Mouse (Mus musculus) stomach, embryonic 16.5 days (tissue): ENCODE measurements at regions not wholly inside any gene's neighbourhood (a gene's known extent, or its start where the extent isn't known, plus 50 kb on each side); places are given as distances from the start of the nearest gene placed in this dataset.

ENCODE experiments used
- ATAC-seq: fragments of 200-750 bp; cut with Nextera tagmentation; 2 replicates; pipeline ENCODE4 v1.8.0; 2017; ENCODE audit warnings: moderate number of reproducible peaks, moderate TSS enrichment; ENCODE audit not compliant: insufficient read depth, low FRiP score
- H3K27ac ChIP-seq: fragments of 300-500 bp; sonication (generic); 2 replicates; pipeline ENCODE4 v1.5.1; 2014; ENCODE audit warnings: low read length
- H3K27me3 ChIP-seq: fragments of 300-500 bp; sonication (generic); 2 replicates; pipeline ENCODE4 v1.6.1; 2014; ENCODE audit warnings: low read length, control low read depth, mixed read lengths; ENCODE audit not compliant: control insufficient read depth, insufficient read depth
- H3K36me3 ChIP-seq: fragments of 300-500 bp; sonication (generic); 2 replicates; pipeline ENCODE4 v1.6.1; 2014; ENCODE audit warnings: low read length; ENCODE audit not compliant: control insufficient read depth, insufficient read depth
- H3K4me1 ChIP-seq: fragments of 300-500 bp; sonication (generic); 2 replicates; pipeline ENCODE4 v1.6.1; 2014; ENCODE audit warnings: low read length, control low read depth, mixed read lengths; ENCODE audit not compliant: control insufficient read depth, insufficient read depth
- H3K4me2 ChIP-seq: fragments of 300-500 bp; sonication (generic); 2 replicates; pipeline ENCODE4 v1.6.1; 2014; ENCODE audit warnings: low read depth, low read length, mixed read lengths
- H3K4me3 ChIP-seq: fragments of 300-500 bp; sonication (generic); replicated peaks from 2 replicates; pipeline ENCODE4 v1.5.1; 2014; ENCODE audit warnings: mild to moderate bottlenecking, low read length
- H3K9ac ChIP-seq: fragments of 300-500 bp; sonication (generic); 2 replicates; pipeline ENCODE4 v1.6.1; 2014; ENCODE audit warnings: low read length
- H3K9me3 ChIP-seq: fragments of 300-500 bp; sonication (generic); replicated peaks from 2 replicates; pipeline ENCODE4 v1.6.1; 2016; ENCODE audit warnings: low read length, control low read depth; ENCODE audit not compliant: control insufficient read depth
- WGBS: fragments of 180-500 bp; shearing (Covaris S2); extraction: QIAGEN DNeasy Blood & Tissue Kit; methylation state at CpG from one replicate; pipeline ENCODE4 v1.1.7; 2014; 5-methylcytosine and 5-hydroxymethylcytosine counted together

GRCm38 (mm10) chr19:21077771-21078548 lies 124.0 kb upstream of the Tmc1 start:
- Histone ChIP-seq H3K27me3 (no peaks in the 10 kb centered on the region), H3K4me1 (no peaks in the 10 kb centered on the region), H3K27ac (no peak overlapping the region; the same call in 1 of the 2 replicates), H3K4me2 (no peak overlapping the region), H3K36me3 (no peaks in the 10 kb centered on the region), H3K9ac (no peak overlapping the region), H3K4me3 (no peak overlapping the region), H3K9me3 (no peaks in the 10 kb centered on the region)
- peak; percentile 60 for ATAC-seq
- WGBS: 72% methylated on average over 7 of the region's 7 CpGs

DNA sequence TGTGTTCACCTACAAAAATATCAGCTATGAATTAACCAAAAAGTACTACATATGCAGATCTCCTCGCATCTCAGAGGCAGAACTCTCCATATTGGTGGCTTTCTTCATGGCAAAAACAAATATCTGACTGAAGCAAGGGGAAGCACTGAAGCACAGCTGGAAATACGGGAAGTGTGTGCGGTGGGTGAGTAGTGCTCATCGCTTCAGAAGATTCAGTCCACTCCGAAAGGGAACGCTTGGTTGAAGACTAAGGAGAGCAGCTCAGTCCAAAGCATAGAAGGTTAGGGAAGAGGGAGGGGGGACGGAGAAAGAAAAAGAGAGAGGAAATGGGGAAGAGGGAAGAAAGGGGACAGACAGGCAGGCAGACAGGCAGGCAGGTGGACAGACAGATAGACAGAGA lies 114.4 kb upstream of the Tmc1 start:
- Histone ChIP-seq H3K4me2 (no peak overlapping the region), H3K9ac (no peak overlapping the region), H3K27me3 (no peaks in the 10 kb centered on the region), H3K27ac (no peak overlapping the region), H3K9me3 (no peaks in the 10 kb centered on the region), H3K4me3 (no peak overlapping the region), H3K36me3 (no peaks in the 10 kb centered on the region), H3K4me1 (no peaks in the 10 kb centered on the region)
- 91% methylated on average over 7 of the region's 7 CpGs for WGBS
- ATAC-seq: no peak

DNA sequence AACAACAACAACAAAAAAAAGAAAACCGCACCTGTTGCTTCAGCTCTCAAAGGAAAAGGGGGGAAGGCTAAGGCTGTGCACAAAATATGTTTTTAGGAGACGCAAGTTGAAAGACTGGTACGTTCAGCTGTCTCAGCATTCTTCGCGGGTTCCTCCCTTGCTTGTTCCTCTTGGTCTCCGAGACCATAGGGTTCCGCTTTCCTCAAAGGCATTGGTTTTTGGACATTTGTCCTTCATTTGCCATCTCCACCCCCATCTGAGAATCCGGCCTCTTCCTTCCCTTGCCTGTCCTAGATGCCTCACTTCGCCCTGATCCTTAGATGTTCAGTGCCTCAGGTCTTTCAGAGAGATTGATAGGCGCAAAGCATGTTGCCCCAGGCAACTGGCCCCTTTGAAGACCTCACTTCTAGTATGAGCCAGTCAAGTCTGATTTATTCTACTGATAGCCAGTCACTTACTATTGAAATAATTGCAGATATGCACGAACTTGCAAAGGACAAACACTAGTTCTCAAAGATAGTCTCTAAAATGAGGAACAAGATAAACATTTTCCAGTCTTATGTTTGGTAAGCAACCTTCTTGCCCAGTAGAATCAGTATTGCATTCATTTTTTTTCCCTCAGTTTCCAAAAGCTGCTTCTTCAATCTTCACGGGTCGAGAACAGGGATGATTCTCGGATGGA lies 112.6 kb upstream of the Tmc1 start:
- Histone ChIP-seq H3K27ac (no peak overlapping the region), H3K9ac (no peak overlapping the region), H3K4me3 (no peak overlapping the region), H3K4me2 (no peak overlapping the region), H3K36me3 (no peaks in the 10 kb centered on the region), H3K27me3 (no peaks in the 10 kb centered on the region), H3K9me3 (no peaks in the 10 kb centered on the region), H3K4me1 (no peaks in the 10 kb centered on the region)
- 86% methylated on average over 14 of the region's 14 CpGs for WGBS
- ATAC-seq: no peak

DNA sequence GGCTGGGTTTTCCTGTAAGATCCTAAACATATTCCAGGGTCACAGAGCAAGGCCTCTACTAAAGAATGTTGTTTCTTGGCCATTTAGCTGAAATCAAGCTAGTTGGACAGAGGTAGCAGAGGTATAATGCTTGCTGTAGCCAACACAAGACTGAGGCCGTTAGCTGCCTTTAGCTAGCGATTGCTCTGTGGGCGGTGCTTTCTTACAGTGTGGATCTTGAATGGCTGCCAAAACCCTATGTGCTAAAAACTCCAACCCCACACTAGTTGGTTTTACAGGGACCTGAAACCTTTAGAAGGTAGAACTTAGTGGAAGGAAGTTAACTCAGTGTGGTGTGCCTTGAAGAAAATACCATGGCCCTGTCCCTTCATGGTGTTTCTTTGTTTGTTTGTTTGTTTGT lies 110.9 kb upstream of the Tmc1 start:
- ATAC-seq: no peak
- no peak overlapping the region for H3K9ac ChIP-seq
- H3K4me1 ChIP-seq: no peaks in the 10 kb centered on the region
- no peak overlapping the region for H3K4me2 ChIP-seq
- H3K27ac ChIP-seq: no peak overlapping the region
- WGBS: 74% methylated on average over 3 of the region's 3 CpGs
- no peaks in the 10 kb centered on the region for H3K27me3 ChIP-seq
- H3K9me3 ChIP-seq: no peaks in the 10 kb centered on the region
- H3K4me3 ChIP-seq: no peak overlapping the region
- no peaks in the 10 kb centered on the region for H3K36me3 ChIP-seq

- Histone ChIP-seq H3K4me3 (no peak overlapping the region), H3K9ac (no peak overlapping the region), H3K4me1 (no peaks in the 10 kb centered on the region; the same call in 1 of the 2 replicates), H3K27me3 (no peaks in the 10 kb centered on the region), H3K9me3 (no peaks in the 10 kb centered on the region), H3K36me3 (no peaks in the 10 kb centered on the region), H3K27ac (no peak overlapping the region), H3K4me2 (no peak overlapping the region)
- WGBS: 82% methylated on average over 11 of the region's 11 CpGs
- ATAC-seq: no peak
Observed at GRCm38 (mm10) chr19:21053597-21054544, 99.9 kb upstream of the Tmc1 start.

GRCm38 (mm10) chr19:21052771-21053170 lies 98.8 kb upstream of the Tmc1 start:
- Histone ChIP-seq H3K36me3 (no peaks in the 10 kb centered on the region), H3K4me2 (no peak overlapping the region), H3K9ac (no peak overlapping the region), H3K9me3 (no peaks in the 10 kb centered on the region), H3K4me1 (no peaks in the 10 kb centered on the region; the same call in 1 of the 2 replicates), H3K4me3 (no peak overlapping the region), H3K27ac (no peak overlapping the region), H3K27me3 (no peaks in the 10 kb centered on the region)
- WGBS: 78% methylated on average over 3 of the region's 3 CpGs
- no peak for ATAC-seq

GRCm38 (mm10) chr19:21051872-21052271 lies 97.9 kb upstream of the Tmc1 start:
- ATAC-seq: peak; percentile 37; the same call in 1 of the 2 replicates
- 50% methylated on average over 4 of the region's 4 CpGs for WGBS

GRCm38 (mm10) chr19:21050994-21051721 lies 97.2 kb upstream of the Tmc1 start:
- peak overlapping the region; percentile 72 for H3K27ac ChIP-seq
- no peak for ATAC-seq
- whole genome bisulfite sequencing: 65% methylated on average over 9 of the region's 9 CpGs

More at GRCm38 (mm10) chr19:21051872-21052271, 97.9 kb upstream of the Tmc1 start:
- peak overlapping the region; percentile 72 for H3K27ac ChIP-seq
- no peak overlapping the region for H3K4me2 ChIP-seq
- H3K36me3 ChIP-seq: no peaks in the 10 kb centered on the region
- no peak overlapping the region for H3K9ac ChIP-seq
- H3K4me1 ChIP-seq: no peaks in the 10 kb centered on the region; the same call in 1 of the 2 replicates
- no peaks in the 10 kb centered on the region for H3K27me3 ChIP-seq
- no peaks in the 10 kb centered on the region for H3K9me3 ChIP-seq
- H3K4me3 ChIP-seq: no peak overlapping the region

More at GRCm38 (mm10) chr19:21050994-21051721, 97.2 kb upstream of the Tmc1 start:
- Histone ChIP-seq H3K9me3 (no peaks in the 10 kb centered on the region), H3K4me2 (no peak overlapping the region), H3K9ac (no peak overlapping the region), H3K36me3 (no peaks in the 10 kb centered on the region), H3K4me1 (no peaks in the 10 kb centered on the region; the same call in 1 of the 2 replicates), H3K4me3 (no peak overlapping the region), H3K27me3 (no peaks in the 10 kb centered on the region)
